Mouse (Mus musculus) E14TG2a.4 (cell line): ENCODE data around the gene Gpr27.

Source experiments
- CTCF ChIP-seq: conservative IDR thresholded peaks from 2 replicates; pipeline ENCODE4 v1.5.1; 2014; ENCODE audit warnings: low read length
- NANOG ChIP-seq: IDR thresholded peaks from 2 replicates; pipeline ENCODE4 v1.6.1; 2014; ENCODE audit warnings: borderline replicate concordance, low read length, mixed read lengths
- POU5F1 ChIP-seq: IDR thresholded peaks from 2 replicates; pipeline ENCODE4 v1.6.1; 2014; ENCODE audit warnings: low read length, borderline replicate concordance

- TF ChIP-seq CTCF = 0 out of 2 replicates have a peak, but pooled peaks have one; percentile 5
- TF ChIP-seq POU5F1 = peak; percentile 34; the same call in 1 of the 2 replicates
- no peak for TF ChIP-seq NANOG
Measured at GRCm38 (mm10) chr6:99715191-99715590, 22.7 kb downstream of the Gpr27 start.
